Mouse (Mus musculus) cerebellum, adult 2 months (tissue): ENCODE measurements around the gene Ctdsp2.

Source experiments
- CTCF ChIP-seq: fragments of 200-500 bp; IDR thresholded peaks from 2 replicates; pipeline ENCODE4 v1.5.1; 2011; ENCODE audit warnings: low read depth, mild to moderate bottlenecking, control low read depth, low read length, moderate library complexity, borderline replicate concordance; ENCODE audit not compliant: insufficient read depth
- POLR2A ChIP-seq: fragments of 200-500 bp; IDR thresholded peaks from 2 replicates; pipeline ENCODE4 v1.6.1; 2011; ENCODE audit warnings: low read length, control low read depth, borderline replicate concordance; ENCODE audit not compliant: insufficient read depth

DNA sequence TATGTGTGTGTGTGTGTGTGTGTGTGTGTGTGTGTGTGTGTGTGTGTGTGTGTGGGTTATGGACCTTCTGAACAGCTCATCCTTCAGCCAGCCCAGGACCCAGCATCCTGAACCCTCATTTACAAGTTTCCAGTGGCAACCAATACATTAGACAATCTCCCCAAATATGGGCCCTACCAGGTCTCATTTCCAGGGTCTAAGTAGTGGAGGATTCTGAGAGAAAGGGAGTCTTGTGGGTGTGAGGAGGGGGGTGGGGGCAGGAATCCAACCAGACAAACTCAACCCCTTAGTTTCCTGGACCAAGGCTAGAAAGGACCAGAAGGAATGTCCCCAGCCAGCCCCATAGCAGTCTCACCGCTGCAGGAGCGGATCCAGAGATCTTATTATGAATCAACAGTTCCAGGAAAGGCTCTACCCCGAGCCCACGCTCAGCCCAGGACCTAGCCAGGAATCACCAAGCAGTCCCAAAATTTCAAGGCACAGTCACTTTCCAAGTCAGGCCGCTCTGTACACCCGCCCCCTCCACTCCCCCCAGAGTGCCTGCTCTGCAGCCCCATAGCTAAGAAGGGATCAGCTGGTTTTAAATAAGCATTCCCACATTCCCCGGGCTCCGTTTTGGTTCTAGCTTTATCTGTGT is 47.3 kb upstream of the Ctdsp2 start:
- TF ChIP-seq CTCF (no peak), POLR2A (no peak)
